Mouse (Mus musculus): ENCODE measurements around the gene B4galnt1.

GRCm38 (mm10) chr10:127160081-127160480, 4.9 kb upstream of the B4galnt1 start:
- no peak for TF ChIP-seq CTCF (conservative IDR thresholded peaks at IDR 0.05; ENCODE audit: low read length)
- no peak for TF ChIP-seq POU5F1 (IDR thresholded peaks at IDR 0.05; ENCODE audit: borderline replicate concordance, low read length)
- TF ChIP-seq NANOG (IDR thresholded peaks at IDR 0.05; ENCODE audit: borderline replicate concordance, low read length) = no peak

Measured in E14TG2a.4 (cell line).